ENCODE assay signal across 8 mouse cellular contexts in the genomic region with DNA sequence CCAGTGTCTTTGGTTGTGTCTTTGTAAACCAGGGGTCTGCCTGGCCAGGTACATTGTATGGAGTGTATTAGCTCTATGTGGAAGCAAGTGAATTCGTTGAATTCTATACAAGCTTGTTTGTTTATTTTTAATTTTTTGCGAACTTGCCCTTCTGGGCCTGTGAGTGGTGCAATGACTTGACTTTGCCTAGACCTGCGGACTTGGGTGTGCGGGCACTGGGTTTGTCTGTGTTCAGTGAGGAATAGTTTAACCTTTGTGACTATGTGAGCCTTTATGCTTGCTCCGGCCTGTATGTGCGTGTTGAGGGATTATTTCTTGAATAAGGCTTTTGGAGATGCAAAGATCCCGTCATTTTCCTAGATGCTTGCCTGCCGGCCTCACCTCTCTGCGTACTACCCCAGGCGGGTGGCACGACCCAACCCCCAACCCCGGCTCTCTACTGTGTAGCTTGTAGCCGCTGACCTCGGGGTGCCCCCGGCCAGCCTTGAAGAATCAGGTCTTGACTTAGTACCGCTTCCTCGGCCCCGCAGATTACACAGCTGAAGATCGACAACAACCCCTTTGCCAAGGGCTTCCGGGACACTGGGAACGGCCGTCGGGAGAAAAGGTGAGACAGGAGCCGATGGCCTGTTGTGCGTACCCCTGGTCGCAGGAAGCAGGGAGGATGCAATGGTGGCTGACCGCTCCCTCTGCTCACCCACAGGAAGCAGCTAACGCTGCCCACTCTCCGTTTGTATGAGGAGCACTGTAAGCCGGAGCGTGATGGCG. TPM values are rescaled to one million over a fixed set of nuclear protein-coding genes. Genes with fewer than 3 reads are reported as not detected.
A peak's percentile ranks its signal among the peaks of the same experiment; 100 is the strongest.
DNase-seq lines count a peak whose midpoint lies in the region; ATAC-seq and TF ChIP-seq lines count a peak whose summit lies in the region.

No protein-coding gene starts in this region.

- peaks cover 62% of the 10 kb centered on the region for H3K27me3 ChIP-seq in embryonic facial prominence, embryonic 15.5 days
- H3K27me3 ChIP-seq in kidney, postnatal 0 days (ENCODE audit: insufficient read depth, low read length) = no peaks in the 10 kb centered on the region
- H3K27me3 ChIP-seq in neural tube, embryonic 15.5 days (replicated peaks) = peaks cover 88% of the 10 kb centered on the region

- no peaks in the 10 kb centered on the region for H3K36me3 ChIP-seq in embryonic facial prominence, embryonic 15.5 days
- peaks cover 31% of the 10 kb centered on the region; the same call in 1 of the 2 replicates for H3K36me3 ChIP-seq in kidney, postnatal 0 days (ENCODE audit: insufficient read depth, low read length)
- H3K36me3 ChIP-seq in neural tube, embryonic 15.5 days = no peaks in the 10 kb centered on the region

- no peaks in the 10 kb centered on the region; the same call in 1 of the 2 replicates for H3K4me1 ChIP-seq in lung, adult 2 months (ENCODE audit: control insufficient read depth, insufficient read depth, low read length)
- peaks cover 61% of the 10 kb centered on the region for H3K4me1 ChIP-seq in embryonic facial prominence, embryonic 15.5 days
- H3K4me1 ChIP-seq in kidney, postnatal 0 days (replicated peaks; ENCODE audit: insufficient read depth, low read length) = peaks cover 4% of the 10 kb centered on the region; the same call in 1 of the 2 replicates
- peaks cover 33% of the 10 kb centered on the region for H3K4me1 ChIP-seq in neural tube, embryonic 15.5 days

- WGBS in lung, adult 2 months = 33% methylated on average over 32 of the region's 32 CpGs
- WGBS in embryonic facial prominence, embryonic 15.5 days = 10% methylated on average over 32 of the region's 32 CpGs
- WGBS in kidney, postnatal 0 days = 10% methylated on average over 32 of the region's 32 CpGs
- 3% methylated on average over 32 of the region's 32 CpGs for WGBS in neural tube, embryonic 15.5 days

- no peak for ATAC-seq in embryonic facial prominence, embryonic 15.5 days (ENCODE audit: insufficient number of reproducible peaks, low FRiP score, low TSS enrichment, low read depth)
- ATAC-seq in kidney, postnatal 0 days (replicated peaks; ENCODE audit: low FRiP score, low read depth) = no peak
- no peak for ATAC-seq in neural tube, embryonic 15.5 days (ENCODE audit: low FRiP score)

- H3K9ac ChIP-seq in embryonic facial prominence, embryonic 15.5 days = peak overlapping the region; percentile 80
- peak overlapping the region; percentile 85 for H3K9ac ChIP-seq in kidney, postnatal 0 days (ENCODE audit: low read depth, low read length)
- H3K9ac ChIP-seq in neural tube, embryonic 15.5 days (replicated peaks) = no peak overlapping the region

- DNase-seq in lung, adult 2 months = peak; percentile 34
- DNase-seq in lung, postnatal 36 days = no peak
- DNase-seq in kidney, postnatal 0 days (ENCODE audit: low spot score) = no peak
- no peak for DNase-seq in right cerebral cortex, adult 2 months (ENCODE audit: low spot score in 2 of 2)
- DNase-seq in layer of hippocampus, adult 2 months (ENCODE audit: low spot score in 2 of 2) = no peak
- DNase-seq in left cerebral cortex, adult 2 months (ENCODE audit: extremely low spot score in 1 of 2, low spot score in 2 of 2) = no peak

- TF ChIP-seq CTCF in lung, adult 2 months (IDR thresholded peaks at IDR 0.05; ENCODE audit: insufficient read depth, low read length) = no peak
- TF ChIP-seq CTCF in kidney, postnatal 0 days (IDR thresholded peaks at IDR 0.05; ENCODE audit: low read depth) = no peak
- no peak for TF ChIP-seq CTCF in layer of hippocampus, adult 2 months (conservative IDR thresholded peaks at IDR 0.05)
- no peak for TF ChIP-seq CTCF in left cerebral cortex, adult 2 months (IDR thresholded peaks at IDR 0.05)

- H3K4me3 ChIP-seq in lung, adult 2 months (replicated peaks; ENCODE audit: extremely low read depth, low read depth, low read length) = peak overlapping the region; percentile 77
- H3K4me3 ChIP-seq in embryonic facial prominence, embryonic 15.5 days (replicated peaks) = peak overlapping the region; percentile 67
- H3K4me3 ChIP-seq in kidney, postnatal 0 days (replicated peaks; ENCODE audit: low read depth, low read length) = peak overlapping the region; percentile 65
- H3K4me3 ChIP-seq in neural tube, embryonic 15.5 days (replicated peaks) = peak overlapping the region; percentile 23
- no peak overlapping the region for H3K4me3 ChIP-seq in layer of hippocampus, adult 2 months
- H3K4me3 ChIP-seq in left cerebral cortex, adult 2 months = no peak overlapping the region

- H3K27ac ChIP-seq in embryonic facial prominence, embryonic 15.5 days (replicated peaks) = peak overlapping the region; percentile 89
- H3K27ac ChIP-seq in kidney, postnatal 0 days = peak overlapping the region; percentile 96
- H3K27ac ChIP-seq in neural tube, embryonic 15.5 days (replicated peaks) = no peak overlapping the region
- H3K27ac ChIP-seq in layer of hippocampus, adult 2 months = no peak overlapping the region
- no peak overlapping the region for H3K27ac ChIP-seq in left cerebral cortex, adult 2 months

- no peak for TF ChIP-seq POLR2A in lung, adult 2 months (IDR thresholded peaks at IDR 0.05; ENCODE audit: borderline replicate concordance, extremely low read depth, low read depth, low read length)

- H3K4me2 ChIP-seq in embryonic facial prominence, embryonic 15.5 days (replicated peaks) = peak overlapping the region; percentile 81
- peak overlapping the region; percentile 72 for H3K4me2 ChIP-seq in kidney, postnatal 0 days (ENCODE audit: low read length)
- H3K4me2 ChIP-seq in neural tube, embryonic 15.5 days = peak overlapping the region; percentile 42; the same call in 1 of the 2 replicates

- intact Hi-C loops in left cerebral cortex, adult 2 months (cut with DNase I) = loop anchor here (5.0 kb wide), 1 partner anchor 1314 kb away; no protein-coding TSS in a partner anchor

- no peaks in the 10 kb centered on the region for H3K9me3 ChIP-seq in embryonic facial prominence, embryonic 15.5 days (replicated peaks)
- H3K9me3 ChIP-seq in kidney, postnatal 0 days (replicated peaks; ENCODE audit: low read length) = no peaks in the 10 kb centered on the region
- H3K9me3 ChIP-seq in neural tube, embryonic 15.5 days (replicated peaks) = no peaks in the 10 kb centered on the region

RNA-seq across cellular contexts. Expression of a gene that starts 4.4 kb away (rescaled TPM):
- polyA plus RNA-seq in lung, adult 2 months (2012; rRNA removed) = 257 and 302 TPM in 2 replicates
- polyA plus RNA-seq in embryonic facial prominence, embryonic 15.5 days (2015; fragmentation: Nextera tagmentation; extraction: Ambion mirVana) = 8.0 and 8.1 TPM in 2 replicates
- 15.6 and 22.5 TPM in 2 replicates for polyA plus RNA-seq in kidney, postnatal 0 days (2015; fragmentation: Nextera tagmentation; extraction: Ambion mirVana)
- 1.4 and 1.5 TPM in 2 replicates for polyA plus RNA-seq in neural tube, embryonic 15.5 days (2015; fragmentation: Nextera tagmentation; extraction: Ambion mirVana)
- 1 to 10 TPM; 1.5 to 1.6 TPM for total RNA-seq in layer of hippocampus, adult 2 months (2021)
- total RNA-seq in left cerebral cortex, adult 2 months (2021) = 1 to 10 TPM; 1.9 to 2.0 TPM

RNA-seq across cellular contexts. Expression of a gene that starts 13.4 kb away (rescaled TPM):
- not detected in 2 replicates for polyA plus RNA-seq in lung, adult 2 months (2012; rRNA removed)
- 0.31 TPM in 1 of 2 replicates, not detected in the other for polyA plus RNA-seq in embryonic facial prominence, embryonic 15.5 days (2015; fragmentation: Nextera tagmentation; extraction: Ambion mirVana)
- polyA plus RNA-seq in kidney, postnatal 0 days (2015; fragmentation: Nextera tagmentation; extraction: Ambion mirVana) = not detected in 2 replicates
- not detected in 2 replicates for polyA plus RNA-seq in neural tube, embryonic 15.5 days (2015; fragmentation: Nextera tagmentation; extraction: Ambion mirVana)
- total RNA-seq in layer of hippocampus, adult 2 months (2021) = not detected
- not detected for total RNA-seq in left cerebral cortex, adult 2 months (2021)

RNA-seq across cellular contexts. Expression of a gene that starts 49.5 kb away (rescaled TPM):
- polyA plus RNA-seq in lung, adult 2 months (2012; rRNA removed) = 79.5 and 80.4 TPM in 2 replicates
- polyA plus RNA-seq in embryonic facial prominence, embryonic 15.5 days (2015; fragmentation: Nextera tagmentation; extraction: Ambion mirVana) = 1.8 and 2.1 TPM in 2 replicates
- 0.07 and 0.09 TPM in 2 replicates for polyA plus RNA-seq in kidney, postnatal 0 days (2015; fragmentation: Nextera tagmentation; extraction: Ambion mirVana)
- polyA plus RNA-seq in neural tube, embryonic 15.5 days (2015; fragmentation: Nextera tagmentation; extraction: Ambion mirVana) = 0.19 and 0.29 TPM in 2 replicates
- total RNA-seq in layer of hippocampus, adult 2 months (2021) = under 1 TPM; 0.13 to 0.22 TPM
- under 1 TPM in 1 of 2 experiments, not detected in 1; 0.19 TPM for total RNA-seq in left cerebral cortex, adult 2 months (2021)

Comparison
In these comparisons a context has a peak if more than half of its experiments do, and no peak if none do; other contexts are left out.
1. H3K4me3 ChIP-seq: peak in lung, adult 2 months (single experiment), embryonic facial prominence, embryonic 15.5 days (single experiment), kidney, postnatal 0 days (single experiment) and neural tube, embryonic 15.5 days (single experiment); none in layer of hippocampus, adult 2 months (single experiment) and left cerebral cortex, adult 2 months (single experiment).
2. H3K27ac ChIP-seq: peak in embryonic facial prominence, embryonic 15.5 days (single experiment) and kidney, postnatal 0 days (single experiment); none in neural tube, embryonic 15.5 days (single experiment), layer of hippocampus, adult 2 months (single experiment) and left cerebral cortex, adult 2 months (single experiment).
3. RNA of a gene that starts 4.4 kb away (polyA plus RNA-seq): 257 to 302 TPM in lung, adult 2 months; 15.6 to 22.5 TPM in kidney, postnatal 0 days, 8.0 to 8.1 TPM in embryonic facial prominence, embryonic 15.5 days and 1.4 to 1.5 TPM in neural tube, embryonic 15.5 days; every median in the first group is over 10 times any median in the second.
4. RNA of a gene that starts 49.5 kb away (polyA plus RNA-seq): 79.5 to 80.4 TPM in lung, adult 2 months; 1.8 to 2.1 TPM in embryonic facial prominence, embryonic 15.5 days, 0.19 to 0.29 TPM in neural tube, embryonic 15.5 days and 0.07 to 0.09 TPM in kidney, postnatal 0 days; every median in the first group is over 10 times any median in the second.
5. Peak in every context shown above with its lines, with median percentiles within 50 percentile points of each other: H3K4me2 ChIP-seq.